42 mouse cellular contexts compared by ENCODE assay signal in the genomic region with DNA sequence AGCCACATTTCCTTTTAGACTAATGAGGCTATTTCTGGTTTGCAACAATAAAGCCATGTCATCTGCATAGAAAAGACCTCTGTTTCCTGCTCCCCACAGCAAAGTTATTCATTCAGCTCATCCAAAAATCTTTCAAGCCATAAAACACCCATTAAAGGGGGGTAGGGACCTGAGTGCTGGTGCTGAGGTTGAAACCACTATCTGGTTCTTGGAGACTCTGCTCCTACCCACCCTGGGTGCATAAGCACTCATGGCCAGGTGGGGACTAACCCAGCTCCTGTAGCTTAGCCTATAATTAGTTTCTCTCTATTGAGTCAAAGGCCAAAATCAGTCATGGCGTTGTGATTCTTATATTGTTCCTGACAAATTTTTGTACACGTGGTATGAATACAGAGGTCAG. TPM values are rescaled to one million over a fixed set of nuclear protein-coding genes. Genes with fewer than 3 reads are reported as not detected.
"Had no signal": no experiment of that assay in that cellular context is flagged by ENCODE, and none has a peak within 500 bp of the region (broad histone marks: within the 10 kb centered on the region; RNA-seq: fewer than 3 reads in every experiment).

No protein-coding gene starts in this region.

- H3K4me3 ChIP-seq: left cerebral cortex, adult 2 months; limb, embryonic 10.5 days; limb, embryonic 12.5 days; limb, embryonic 13.5 days; limb, embryonic 15.5 days; liver, embryonic 12.5 days; liver, embryonic 13.5 days; liver, embryonic 15.5 days; lung, embryonic 15.5 days; megakaryocyte, embryonic 14.5 days; midbrain, embryonic 10.5 days; midbrain, embryonic 12.5 days; midbrain, embryonic 13.5 days; midbrain, embryonic 15.5 days; myocyte had no signal

- DNase-seq: left cerebral cortex, postnatal 4 days; liver; liver, embryonic 13.5 days; liver, postnatal 0 days; lung, adult 18-20 months; lung, adult 2 months; lung, embryonic 14.5 days; lung, postnatal 10 days; lung, postnatal 14 days; lung, postnatal 36 days; lung, postnatal 4 days; midbrain, embryonic 14.5 days had no signal

- H3K4me1 ChIP-seq: limb, embryonic 10.5 days; limb, embryonic 12.5 days; limb, embryonic 13.5 days; limb, embryonic 15.5 days; liver, embryonic 12.5 days; liver, embryonic 13.5 days; liver, embryonic 15.5 days; lung, embryonic 15.5 days; megakaryocyte, embryonic 14.5 days; midbrain, embryonic 15.5 days had no signal

- ATAC-seq: liver, embryonic 12.5 days; liver, postnatal 0 days; lung, postnatal 0 days; midbrain, embryonic 13.5 days; midbrain, embryonic 15.5 days; midbrain, embryonic 16.5 days had no signal

- H3K4me2 ChIP-seq: limb, embryonic 12.5 days; limb, embryonic 13.5 days; limb, embryonic 15.5 days; liver, embryonic 11.5 days; liver, embryonic 12.5 days; liver, embryonic 13.5 days; liver, embryonic 15.5 days; lung, embryonic 14.5 days; lung, embryonic 15.5 days; midbrain, embryonic 11.5 days; midbrain, embryonic 12.5 days; midbrain, embryonic 13.5 days; midbrain, embryonic 15.5 days had no signal

- H3K27me3 ChIP-seq: limb, embryonic 12.5 days; limb, embryonic 13.5 days; limb, embryonic 15.5 days; liver, embryonic 12.5 days; liver, embryonic 13.5 days; liver, embryonic 15.5 days; lung, embryonic 15.5 days; megakaryocyte, embryonic 14.5 days; midbrain, embryonic 12.5 days; midbrain, embryonic 13.5 days; midbrain, embryonic 15.5 days had no signal

- H3K27ac ChIP-seq: left cerebral cortex, adult 2 months; limb, embryonic 10.5 days; limb, embryonic 12.5 days; limb, embryonic 13.5 days; limb, embryonic 15.5 days; liver, embryonic 12.5 days; liver, embryonic 13.5 days; liver, embryonic 14.5 days; liver, embryonic 15.5 days; lung, embryonic 15.5 days; macrophage; midbrain, embryonic 10.5 days; midbrain, embryonic 12.5 days; midbrain, embryonic 13.5 days; midbrain, embryonic 15.5 days had no signal

- H3K9ac ChIP-seq: limb, embryonic 12.5 days; limb, embryonic 13.5 days; limb, embryonic 15.5 days; liver, embryonic 12.5 days; liver, embryonic 13.5 days; liver, embryonic 14.5 days; liver, embryonic 15.5 days; liver, postnatal 0 days; lung, embryonic 14.5 days; lung, embryonic 15.5 days; midbrain, embryonic 12.5 days; midbrain, embryonic 13.5 days; midbrain, embryonic 15.5 days had no signal

- H3K9me3 ChIP-seq: limb, embryonic 10.5 days; limb, embryonic 12.5 days; limb, embryonic 13.5 days; limb, embryonic 15.5 days; liver, embryonic 12.5 days; liver, embryonic 13.5 days; liver, embryonic 15.5 days; lung, embryonic 15.5 days; megakaryocyte, embryonic 14.5 days; midbrain, embryonic 10.5 days; midbrain, embryonic 12.5 days; midbrain, embryonic 13.5 days; midbrain, embryonic 15.5 days had no signal

- H3K36me3 ChIP-seq: limb, embryonic 10.5 days; limb, embryonic 12.5 days; limb, embryonic 13.5 days; limb, embryonic 15.5 days; liver, embryonic 12.5 days; liver, embryonic 13.5 days; liver, embryonic 15.5 days; lung, embryonic 15.5 days; midbrain, embryonic 10.5 days; midbrain, embryonic 12.5 days; midbrain, embryonic 13.5 days; midbrain, embryonic 15.5 days had no signal

RNA-seq across cellular contexts. Expression of a gene that starts 10.4 kb away (rescaled TPM):
- total RNA-seq: left cerebral cortex, adult 2 months; left cerebral cortex, postnatal 10 days; left cerebral cortex, postnatal 14 days; left cerebral cortex, postnatal 4 days; liver, adult 2 months; megakaryocyte progenitor cell, adult 5-6 weeks; megakaryocyte, adult 5-6 weeks; megakaryocyte-erythroid progenitor cell, adult 5-6 weeks; midbrain, postnatal 0 days; monocyte, adult 5-6 weeks had no signal
- polyA plus RNA-seq: limb, embryonic 10.5 days; limb, embryonic 11.5 days; limb, embryonic 12.5 days; liver, embryonic 13.5 days; liver, embryonic 14.5 days; liver, embryonic 15.5 days; liver, postnatal 0 days; lung, adult 2 months; lung, embryonic 14.5 days; lung, embryonic 15.5 days; lung, embryonic 16.5 days; lung, postnatal 0 days; macrophage; midbrain, embryonic 10.5 days; midbrain, embryonic 11.5 days; midbrain, embryonic 12.5 days; midbrain, embryonic 13.5 days; midbrain, embryonic 14.5 days; midbrain, embryonic 15.5 days; midbrain, embryonic 16.5 days; midbrain, postnatal 0 days had no signal
